Mouse (Mus musculus): ENCODE results near the gene Nhsl2.
"Not testable (repeated sequence)": the region's sequence is repeated elsewhere in the genome, so short reads cannot be mapped to it uniquely, and the experiment has no call there.

GRCm38 (mm10) chrX:102109349-102109748 is 260.2 kb downstream of the Nhsl2 start:
- not testable (repeated sequence) for TF ChIP-seq CTCF, EP300 (IDR thresholded peaks at IDR 0.05)

All from lung, postnatal 0 days (tissue).